Mouse (Mus musculus) MEL (cell line): Measurements from ENCODE around the gene Atp1a3. TPM values are rescaled to one million over a fixed set of nuclear protein-coding genes. Genes with fewer than 3 reads are reported as not detected.
A peak's percentile ranks its signal among the peaks of the same experiment; 100 is the strongest.

Experiments used
- DNase-seq: peaks from one replicate; pipeline ENCODE4 v3.0.0; 2011; ENCODE audit warnings: low read depth, low spot score
- H3K27ac ChIP-seq: 2 replicates; pipeline ENCODE4 v1.5.1; 2012; ENCODE audit warnings: low read depth, mild to moderate bottlenecking, control low read depth, low read length, moderate library complexity; ENCODE audit not compliant: control insufficient read depth
- H3K27me3 ChIP-seq, 2 experiments: fragments of 150-350 bp in 1 of 2; sonication (generic) in 1 of 2; 2 replicates each; pipeline ENCODE4 v1.6.1; 2012; ENCODE audit warnings: low read length in 2 of 2, mild to moderate bottlenecking in 2 of 2, improper control_type of control experiment in 1 of 2, moderate library complexity in 1 of 2; ENCODE audit not compliant: insufficient read depth in 2 of 2, control insufficient read depth in 1 of 2
- H3K36me3 ChIP-seq, 2 experiments: 2 replicates each; pipeline ENCODE4 v1.6.1; 2012 to 2014; ENCODE audit warnings: low read length in 2 of 2, improper control_type of control experiment in 1 of 2, inconsistent platforms in 1 of 2, mild to moderate bottlenecking in 1 of 2; ENCODE audit not compliant: insufficient read depth in 2 of 2, control insufficient read depth in 1 of 2
- H3K4me1 ChIP-seq, 2 experiments: fragments of 150-350 bp in 1 of 2; sonication (generic) in 1 of 2; 2 replicates each; pipeline ENCODE4 v1.6.1; 2012; ENCODE audit warnings: low read length in 2 of 2, improper control_type of control experiment in 1 of 2, mild to moderate bottlenecking in 1 of 2; ENCODE audit not compliant: insufficient read depth in 2 of 2, control insufficient read depth in 1 of 2
- H3K4me3 ChIP-seq, 2 experiments: fragments of 150-350 bp in 1 of 2; sonication (generic) in 1 of 2; 2 replicates each; pipeline ENCODE4 v1.5.1; 2012; ENCODE audit warnings: low read depth in 2 of 2, low read length in 2 of 2, mild to moderate bottlenecking in 2 of 2, moderate library complexity in 2 of 2, control low read depth in 1 of 2, improper control_type of control experiment in 1 of 2; ENCODE audit not compliant: control insufficient read depth in 1 of 2, insufficient read depth in 1 of 2
- H3K79me2 ChIP-seq: 2 replicates; pipeline ENCODE4 v1.6.1; 2012; ENCODE audit warnings: mild to moderate bottlenecking, low read length, moderate library complexity; ENCODE audit not compliant: control insufficient read depth, poor library complexity, insufficient read depth
- H3K9ac ChIP-seq: 2 replicates; pipeline ENCODE4 v1.6.1; 2012; ENCODE audit warnings: low read depth, mild to moderate bottlenecking, control low read depth, low read length, moderate library complexity; ENCODE audit not compliant: control insufficient read depth, poor library complexity, severe bottlenecking
- H3K9me3 ChIP-seq: fragments of 150-350 bp; sonication (generic); replicated peaks from 2 replicates; pipeline ENCODE4 v1.6.1; 2012; ENCODE audit warnings: mild to moderate bottlenecking, low read length, improper control_type of control experiment, moderate library complexity; ENCODE audit not compliant: insufficient read depth
- CHD1 ChIP-seq: IDR thresholded peaks from 2 replicates; pipeline ENCODE4 v1.6.1; 2012; ENCODE audit warnings: low read depth, mild to moderate bottlenecking, inconsistent platforms, low read length, improper control_type of control experiment
- CTCF ChIP-seq, 3 experiments: IDR thresholded peaks in 2 of 3; conservative IDR thresholded peaks in 1 of 3; 2 replicates each; pipeline ENCODE4 v1.5.1; 2011 to 2012; ENCODE audit warnings: low read length in 3 of 3, low read depth in 2 of 3, mild to moderate bottlenecking in 2 of 3, improper control_type of control experiment in 1 of 3, inconsistent platforms in 1 of 3, mixed read lengths in 1 of 3, moderate library complexity in 1 of 3; ENCODE audit not compliant: control insufficient read depth in 1 of 3, insufficient read depth in 1 of 3, poor library complexity in 1 of 3, severe bottlenecking in 1 of 3
- E2F4 ChIP-seq: IDR thresholded peaks from 2 replicates; pipeline ENCODE4 v1.6.1; 2011; ENCODE audit warnings: low read depth, low read length, improper control_type of control experiment, borderline replicate concordance
- ELF1 ChIP-seq: IDR thresholded peaks from 2 replicates; pipeline ENCODE4 v1.6.1; 2014; ENCODE audit warnings: low read depth, mild to moderate bottlenecking, inconsistent platforms, low read length, improper control_type of control experiment, moderate library complexity
- GABPA ChIP-seq: IDR thresholded peaks from 2 replicates; pipeline ENCODE4 v1.6.1; 2012; ENCODE audit warnings: low read depth, mild to moderate bottlenecking, inconsistent platforms, low read length, improper control_type of control experiment, moderate library complexity
- GATA1 ChIP-seq: IDR thresholded peaks from 2 replicates; pipeline ENCODE4 v1.6.1; 2011; ENCODE audit warnings: low read depth, low read length, improper control_type of control experiment
- HCFC1 ChIP-seq: IDR thresholded peaks from 2 replicates; pipeline ENCODE4 v1.6.1; 2012; ENCODE audit warnings: low read depth, mild to moderate bottlenecking, inconsistent platforms, low read length, improper control_type of control experiment, moderate library complexity
- JUND ChIP-seq: IDR thresholded peaks from 2 replicates; pipeline ENCODE4 v1.6.1; 2011; ENCODE audit warnings: low read depth, mild to moderate bottlenecking, improper control_type of control experiment, low read length
- MAFK ChIP-seq: IDR thresholded peaks from 2 replicates; pipeline ENCODE4 v1.6.1; 2011; ENCODE audit warnings: low read depth, mild to moderate bottlenecking, low read length, improper control_type of control experiment, borderline replicate concordance
- MAZ ChIP-seq: IDR thresholded peaks from 2 replicates; pipeline ENCODE4 v1.6.1; 2012; ENCODE audit warnings: low read depth, mild to moderate bottlenecking, inconsistent platforms, low read length, improper control_type of control experiment
- MEF2A ChIP-seq: IDR thresholded peaks from 2 replicates; pipeline ENCODE4 v1.6.1; 2014; ENCODE audit warnings: low read depth, mild to moderate bottlenecking, inconsistent platforms, low read length, improper control_type of control experiment; ENCODE audit not compliant: poor library complexity, insufficient replicate concordance, severe bottlenecking; ENCODE audit errors: extremely low read depth
- MXI1 ChIP-seq: IDR thresholded peaks from 2 replicates; pipeline ENCODE4 v1.6.1; 2011; ENCODE audit warnings: mild to moderate bottlenecking, low read depth, low read length, improper control_type of control experiment
- MYB ChIP-seq: IDR thresholded peaks from 2 replicates; pipeline ENCODE4 v1.6.1; 2011; ENCODE audit warnings: mild to moderate bottlenecking, low read depth, low read length, improper control_type of control experiment
- MYC ChIP-seq: IDR thresholded peaks from 2 replicates; pipeline ENCODE4 v1.6.1; 2011; ENCODE audit warnings: low read depth, mild to moderate bottlenecking, low read length, improper control_type of control experiment, moderate library complexity
- NELFE ChIP-seq: IDR thresholded peaks from 2 replicates; pipeline ENCODE4 v1.6.1; 2011; ENCODE audit warnings: low read depth, low read length, improper control_type of control experiment
- NRF1 ChIP-seq: IDR thresholded peaks from 2 replicates; pipeline ENCODE4 v1.6.1; 2014; ENCODE audit warnings: low read depth, mild to moderate bottlenecking, inconsistent platforms, low read length, improper control_type of control experiment, moderate library complexity; ENCODE audit not compliant: poor library complexity, insufficient read depth, severe bottlenecking
- POLR2A ChIP-seq, 2 experiments: IDR thresholded peaks; 2 replicates each; pipeline ENCODE4 v1.6.1; 2011 to 2012; ENCODE audit warnings: low read length in 2 of 2, mild to moderate bottlenecking in 2 of 2, control low read depth in 1 of 2, improper control_type of control experiment in 1 of 2, low read depth in 1 of 2, moderate library complexity in 1 of 2; ENCODE audit not compliant: control insufficient read depth in 1 of 2, insufficient read depth in 1 of 2, poor library complexity in 1 of 2
- POLR2AphosphoS2 ChIP-seq: IDR thresholded peaks from 2 replicates; pipeline ENCODE4 v1.6.1; 2011; ENCODE audit warnings: low read length, improper control_type of control experiment
- POLR2AphosphoS5 ChIP-seq: IDR thresholded peaks from 2 replicates; pipeline ENCODE4 v1.6.1; 2012; ENCODE audit warnings: low read depth, borderline replicate concordance, mild to moderate bottlenecking, inconsistent platforms, low read length, moderate library complexity, mixed read lengths
- RAD21 ChIP-seq: IDR thresholded peaks from 2 replicates; pipeline ENCODE4 v1.6.1; 2011; ENCODE audit warnings: mild to moderate bottlenecking, low read depth, low read length, improper control_type of control experiment
- RCOR1 ChIP-seq: IDR thresholded peaks from 2 replicates; pipeline ENCODE4 v1.6.1; 2012; ENCODE audit warnings: low read depth, mild to moderate bottlenecking, inconsistent platforms, low read length, improper control_type of control experiment
- TAL1 ChIP-seq: IDR thresholded peaks from 2 replicates; pipeline ENCODE4 v1.6.1; 2012; ENCODE audit warnings: mild to moderate bottlenecking, inconsistent platforms, low read length, moderate library complexity, mixed read lengths
- TBP ChIP-seq: IDR thresholded peaks from 2 replicates; pipeline ENCODE4 v1.8.0; 2011; ENCODE audit warnings: low read depth, low read length, improper control_type of control experiment
- TCF12 ChIP-seq: IDR thresholded peaks from 2 replicates; pipeline ENCODE4 v1.6.1; 2014; ENCODE audit warnings: low read depth, mild to moderate bottlenecking, inconsistent platforms, low read length, improper control_type of control experiment, moderate library complexity
- USF2 ChIP-seq, 2 experiments: IDR thresholded peaks; 2 replicates each; pipeline ENCODE4 v1.6.1; 2011 to 2012; ENCODE audit warnings: improper control_type of control experiment in 2 of 2, low read length in 2 of 2, borderline replicate concordance in 1 of 2, inconsistent platforms in 1 of 2, low read depth in 1 of 2, mild to moderate bottlenecking in 1 of 2; ENCODE audit not compliant: insufficient read depth in 1 of 2
- ZKSCAN1 ChIP-seq: IDR thresholded peaks from 2 replicates; pipeline ENCODE4 v1.6.1; 2012; ENCODE audit warnings: low read depth, mild to moderate bottlenecking, inconsistent platforms, low read length, improper control_type of control experiment, moderate library complexity
- ZMIZ1 ChIP-seq: IDR thresholded peaks from 2 replicates; pipeline ENCODE4 v1.6.1; 2012; ENCODE audit warnings: low read depth, mild to moderate bottlenecking, inconsistent platforms, low read length, improper control_type of control experiment, moderate library complexity
- ZNF384 ChIP-seq: IDR thresholded peaks from 2 replicates; pipeline ENCODE4 v1.6.1; 2012; ENCODE audit warnings: low read depth, mild to moderate bottlenecking, inconsistent platforms, low read length, improper control_type of control experiment
- polyA plus RNA-seq, 2 experiments: library from polyadenylated mRNA; stranded (reverse) in 1 of 2; unstranded in 1 of 2; fragments of >175 nt in 1 of 2; fragments of >200 nt in 1 of 2; gene quantifications; 2 replicates each; pipeline versions ENCODE4 v1.2.1 to v1.2.4; 2012; ENCODE audit warnings: low replicate concordance in 2 of 2, low read depth in 1 of 2; ENCODE audit not compliant: insufficient read length in 2 of 2, insufficient read depth in 1 of 2, missing spikeins in 1 of 2
- total RNA-seq: library from RNA; depleted of rRNA; stranded (reverse); fragments of 300-350 nt; gene quantifications from 2 replicates; pipeline ENCODE4 v1.2.3, GENCODE M21; 2012

Atp1a3 gene
- total and polyA plus RNA-seq, 3 experiments: 0.19 to 3.5 TPM; not detected in 1

GRCm38 (mm10) chr7:24973208-24973607 is 32.5 kb downstream of the Atp1a3 start:
- Histone ChIP-seq H3K27me3 (no peaks in the 10 kb centered on the region), H3K27ac (peak overlapping the region; percentile 49), H3K9ac (peak overlapping the region; percentile 70), H3K4me1 (peaks cover 7 to 20% of the 10 kb centered on the region in 2 experiments), H3K36me3 (peaks cover 0 to 21% of the 10 kb centered on the region in 2 experiments; a peak in 2 of 4 replicates), H3K9me3 (no peaks in the 10 kb centered on the region), H3K4me3 (peak overlapping the region; percentile 48 to 57; a peak in 3 of 4 replicates), H3K79me2 (peaks cover 6% of the 10 kb centered on the region; the same call in 1 of the 2 replicates)
- DNase-seq: no peak
- TF ChIP-seq MAFK (no peak), NRF1 (no peak), MXI1 (no peak), POLR2AphosphoS2 (no peak), NELFE (no peak), ZMIZ1 (no peak), HCFC1 (no peak)

GRCm38 (mm10) chr7:24971972-24972893 is 33.5 kb downstream of the Atp1a3 start, which contains the start of gene Rabac1:
Gene Rabac1 (minus strand): TSS chr7:24972754.
- peak within 1 kb of the TSS; percentile 80 for H3K9ac ChIP-seq
- peak; percentile 97 for DNase-seq
- H3K36me3 ChIP-seq: peaks cover 0 to 21% of the 10 kb centered on the region in 2 experiments; a peak in 2 of 4 replicates
- peaks cover 6% of the 10 kb centered on the region; the same call in 1 of the 2 replicates for H3K79me2 ChIP-seq
- H3K4me3 ChIP-seq: peak within 1 kb of the TSS; percentile 75 to 78
- no peaks in the 10 kb centered on the region for H3K27me3 ChIP-seq
- H3K9me3 ChIP-seq: no peaks in the 10 kb centered on the region
- H3K4me1 ChIP-seq: peaks cover 7 to 20% of the 10 kb centered on the region in 2 experiments
- H3K27ac ChIP-seq: peak within 1 kb of the TSS; percentile 49
- no peak for TF ChIP-seq CHD1
- no peak for TF ChIP-seq TAL1
- TF ChIP-seq TCF12: peak; percentile 55
- TF ChIP-seq E2F4: no peak
- TF ChIP-seq USF2 (IDR thresholded peaks at IDR 0.05; ENCODE audit: borderline replicate concordance in 1 of 2, insufficient read depth in 1 of 2, low read depth in 1 of 2, low read length in 2 of 2): no peak
- TF ChIP-seq CTCF (IDR thresholded peaks at IDR 0.05 in 2 of 3, conservative IDR thresholded peaks at IDR 0.05 in 1 of 3; ENCODE audit: control insufficient read depth in 1 of 3, insufficient read depth in 1 of 3, low read depth in 2 of 3, low read length in 3 of 3, poor library complexity in 1 of 3, severe bottlenecking in 1 of 3): peak in 2 of 3 experiments; percentile 29 to 52; a peak in 3 of 6 replicates
- no peak for TF ChIP-seq ZNF384
- TF ChIP-seq ELF1: peak; percentile 89
- TF ChIP-seq MAZ: peak; percentile 80
- TF ChIP-seq HCFC1: peak; percentile 100
- TF ChIP-seq RAD21: no peak
- TF ChIP-seq MYB: no peak
- no peak for TF ChIP-seq RCOR1
- TF ChIP-seq NRF1: peak; percentile 22; the same call in 1 of the 2 replicates
- TF ChIP-seq JUND: no peak
- TF ChIP-seq POLR2AphosphoS5: no peak
- TF ChIP-seq GABPA: no peak
- no peak for TF ChIP-seq MEF2A
- TF ChIP-seq MYC: peak; percentile 81
- TF ChIP-seq MAFK: no peak
- peak; percentile 75 for TF ChIP-seq TBP
- TF ChIP-seq POLR2A (IDR thresholded peaks at IDR 0.05; ENCODE audit: control insufficient read depth in 1 of 2, insufficient read depth in 1 of 2, low read depth in 1 of 2, low read length in 2 of 2, poor library complexity in 1 of 2): peak in 1 of 2 experiments; percentile 77; a peak in 3 of 4 replicates
- TF ChIP-seq ZKSCAN1: no peak
- peak; percentile 81 for TF ChIP-seq POLR2AphosphoS2
- TF ChIP-seq GATA1: no peak
- TF ChIP-seq NELFE: peak; percentile 69
